Mouse (Mus musculus): ENCODE data around the gene Ecel1.

The Ecel1 gene

GRCm38 (mm10) chr1:87156199-87156587, at the start of gene Ecel1:
Gene Ecel1 (minus strand): TSS chr1:87156521.
- in situ Hi-C loops (cut with MboI, MseI), result no loop called here

- in situ Hi-C loops (cut with MboI, MseI), result no loop called here
Measured at GRCm38 (mm10) chr1:87205502-87205901, 49.2 kb upstream of the Ecel1 start.

DNA sequence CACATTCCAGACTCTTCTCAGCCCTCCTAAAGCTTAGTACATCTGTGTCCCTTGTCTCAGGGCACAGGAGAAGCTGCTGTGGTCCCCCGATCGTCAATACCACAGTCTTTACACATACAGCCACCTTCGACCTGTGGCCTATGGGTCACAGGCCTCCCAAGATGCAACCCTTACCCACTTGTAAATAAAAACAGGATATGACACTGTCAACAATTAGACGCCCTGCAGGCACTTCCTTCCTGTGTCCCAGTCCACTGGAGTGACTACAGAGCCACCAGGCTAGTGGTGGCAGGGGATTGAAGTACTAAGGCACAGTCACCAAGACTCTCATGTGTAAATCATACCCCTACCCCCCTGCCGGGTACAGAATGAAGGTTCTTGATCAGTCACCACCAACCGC, 48.7 kb upstream of the Ecel1 start:
- in situ Hi-C loops (cut with MboI, MseI), result no loop called here

- in situ Hi-C loops (cut with MboI, MseI), result no loop called here
Measured at GRCm38 (mm10) chr1:87204465-87204864, 48.1 kb upstream of the Ecel1 start, which contains the start of gene Chrng. Gene Chrng (plus strand): TSS chr1:87204657.

GRCm38 (mm10) chr1:87203779-87204178, 47.5 kb upstream of the Ecel1 start:
- in situ Hi-C loops (cut with MboI, MseI), result no loop called here

- in situ Hi-C loops (cut with MboI, MseI), result no loop called here
Measured at GRCm38 (mm10) chr1:87201848-87202247, 45.5 kb upstream of the Ecel1 start.

DNA sequence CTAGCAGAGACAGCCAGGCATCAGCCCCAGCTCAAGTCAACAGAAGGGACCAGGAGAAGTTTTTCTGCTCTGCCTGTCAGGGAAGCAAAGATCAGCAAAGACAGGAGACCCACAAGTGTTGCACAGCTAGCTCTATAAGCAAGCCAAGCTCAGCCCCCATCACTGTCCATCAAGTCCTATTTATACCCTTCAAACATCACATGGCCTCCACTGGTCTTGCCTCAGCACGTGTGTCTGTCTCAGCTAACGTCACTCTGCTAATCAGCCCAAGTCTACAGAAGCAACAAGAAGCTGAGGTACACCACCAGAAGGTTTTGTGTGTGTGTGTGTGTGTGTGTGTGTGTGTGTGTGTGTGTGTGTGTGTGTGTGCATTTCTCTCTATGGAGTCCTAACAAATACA, 44.5 kb upstream of the Ecel1 start:
- in situ Hi-C loops (cut with MboI, MseI), result no loop called here

DNA sequence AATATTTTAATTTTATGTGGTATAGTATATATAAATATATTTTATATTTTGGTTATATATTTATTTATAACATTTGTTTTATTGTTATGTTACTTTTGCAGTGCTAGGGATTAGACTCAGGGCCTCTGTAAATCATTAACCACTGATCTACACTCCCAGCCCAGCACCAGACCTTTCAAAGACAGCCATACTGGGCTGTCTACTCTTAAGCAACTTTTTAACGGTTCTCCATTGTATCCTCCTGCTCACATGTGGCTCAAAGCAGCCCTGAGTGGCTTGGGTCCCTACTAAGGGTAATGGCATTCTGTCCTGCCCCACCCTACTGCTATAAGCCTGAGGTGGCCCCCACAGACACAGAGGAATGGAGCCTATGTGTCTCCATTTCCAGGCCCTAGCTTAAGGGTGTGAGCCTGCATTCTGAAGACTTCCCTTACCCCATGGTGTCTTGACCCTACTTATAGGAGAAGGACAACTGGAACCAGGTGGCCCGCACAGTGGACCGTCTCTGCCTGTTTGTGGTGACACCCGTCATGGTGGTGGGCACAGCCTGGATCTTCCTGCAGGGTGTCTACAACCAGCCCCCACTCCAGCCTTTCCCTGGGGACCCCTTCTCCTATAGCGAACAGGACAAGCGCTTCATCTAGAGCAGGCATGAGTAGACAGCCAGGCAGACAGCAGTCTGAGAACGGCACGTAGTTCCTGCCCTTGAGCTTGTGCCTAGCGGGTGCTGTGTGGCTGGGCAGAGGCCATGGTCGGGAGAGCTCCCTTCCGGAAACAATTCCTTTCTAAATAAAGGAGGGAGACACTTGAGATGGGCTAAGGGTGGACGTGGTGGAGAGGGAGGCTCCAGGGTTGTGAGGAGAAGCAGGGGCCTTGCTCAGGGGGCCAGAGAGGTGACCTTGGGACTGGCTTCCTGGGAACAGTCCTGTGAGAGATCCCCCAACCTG, 42.1 kb upstream of the Ecel1 start:
- in situ Hi-C loops (cut with MboI, MseI), result no loop called here

GRCm38 (mm10) chr1:87197296-87197695, 41.0 kb upstream of the Ecel1 start:
- in situ Hi-C loops (cut with MboI, MseI), result no loop called here

DNA sequence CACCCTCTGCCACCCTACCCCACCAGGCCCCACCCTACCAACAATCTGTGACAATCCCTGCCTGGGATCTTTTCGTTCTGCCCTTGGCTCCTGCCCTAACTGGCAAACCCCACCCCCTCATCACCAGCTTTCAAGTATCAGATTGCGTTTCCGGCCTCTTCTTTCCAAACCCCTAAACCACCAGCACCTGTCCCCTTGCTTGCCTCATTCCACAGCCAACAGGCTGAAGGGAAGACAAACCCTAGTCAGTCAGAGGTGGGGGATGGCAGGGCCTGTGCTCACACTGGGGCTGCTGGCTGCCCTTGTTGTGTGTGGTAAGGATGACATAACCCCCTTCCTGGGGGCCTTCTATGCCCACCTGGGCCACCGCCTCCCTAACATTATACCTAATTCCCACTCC, 34.1 kb upstream of the Ecel1 start, which contains the start of gene Chrnd:
Gene Chrnd (plus strand): TSS at position 179 of the 400 bp plus-strand sequence.
- in situ Hi-C loops (cut with MboI, MseI), result no loop called here

DNA sequence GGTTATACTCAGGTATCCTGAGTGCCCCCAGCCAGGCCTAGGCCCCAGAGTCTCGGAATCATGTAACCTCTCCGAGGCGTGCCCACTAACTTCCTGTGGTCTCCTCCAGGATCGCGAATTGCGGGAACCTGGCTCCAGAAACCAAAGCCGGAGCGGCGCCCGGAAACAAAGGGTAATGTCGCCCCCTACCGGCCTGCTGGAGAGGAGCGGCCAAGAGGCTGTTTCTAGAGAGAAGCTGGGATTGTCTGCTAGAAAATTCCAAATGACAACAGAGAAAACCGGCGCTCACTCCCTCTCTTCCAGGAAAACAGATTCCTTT, 30.7 kb upstream of the Ecel1 start:
- in situ Hi-C loops (cut with MboI, MseI), result loop anchor here (5.0 kb wide), 1 partner anchor 85 kb away; the partner anchor contains the start of gene Alpi

GRCm38 (mm10) chr1:87186261-87187036, 30.1 kb upstream of the Ecel1 start:
- in situ Hi-C loops (cut with MboI, MseI), result loop anchor here (5.0 kb wide), 1 partner anchor 84 kb away; the partner anchor contains the start of gene Alpi

DNA sequence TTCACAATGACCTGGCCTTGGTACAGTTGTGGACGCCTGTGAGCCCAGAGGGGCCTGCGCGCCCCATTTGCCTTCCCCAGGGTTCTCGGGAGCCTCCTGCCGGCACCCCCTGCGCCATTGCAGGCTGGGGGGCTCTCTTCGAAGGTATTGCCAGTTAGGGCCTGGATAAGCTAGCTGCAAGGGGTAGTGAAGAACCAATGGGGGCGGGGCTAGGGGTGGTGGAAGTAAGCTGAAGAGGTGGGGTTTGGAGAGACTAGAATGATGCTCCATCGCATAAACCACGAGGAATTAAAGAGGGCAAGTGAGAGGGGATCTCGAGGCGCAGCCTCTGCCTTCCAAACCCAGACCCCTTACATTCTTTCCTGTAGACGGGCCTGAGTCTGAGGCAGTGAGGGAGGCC, 29.2 kb upstream of the Ecel1 start:
- in situ Hi-C loops (cut with MboI, MseI), result loop anchor here (5.0 kb wide), 1 partner anchor 83 kb away; the partner anchor contains the start of gene Alpi

- in situ Hi-C loops (cut with MboI, MseI), result loop anchor here (5.0 kb wide), 1 partner anchor 82 kb away; the partner anchor contains the start of gene Alpi
Measured at GRCm38 (mm10) chr1:87184751-87185139, 28.4 kb upstream of the Ecel1 start.

DNA sequence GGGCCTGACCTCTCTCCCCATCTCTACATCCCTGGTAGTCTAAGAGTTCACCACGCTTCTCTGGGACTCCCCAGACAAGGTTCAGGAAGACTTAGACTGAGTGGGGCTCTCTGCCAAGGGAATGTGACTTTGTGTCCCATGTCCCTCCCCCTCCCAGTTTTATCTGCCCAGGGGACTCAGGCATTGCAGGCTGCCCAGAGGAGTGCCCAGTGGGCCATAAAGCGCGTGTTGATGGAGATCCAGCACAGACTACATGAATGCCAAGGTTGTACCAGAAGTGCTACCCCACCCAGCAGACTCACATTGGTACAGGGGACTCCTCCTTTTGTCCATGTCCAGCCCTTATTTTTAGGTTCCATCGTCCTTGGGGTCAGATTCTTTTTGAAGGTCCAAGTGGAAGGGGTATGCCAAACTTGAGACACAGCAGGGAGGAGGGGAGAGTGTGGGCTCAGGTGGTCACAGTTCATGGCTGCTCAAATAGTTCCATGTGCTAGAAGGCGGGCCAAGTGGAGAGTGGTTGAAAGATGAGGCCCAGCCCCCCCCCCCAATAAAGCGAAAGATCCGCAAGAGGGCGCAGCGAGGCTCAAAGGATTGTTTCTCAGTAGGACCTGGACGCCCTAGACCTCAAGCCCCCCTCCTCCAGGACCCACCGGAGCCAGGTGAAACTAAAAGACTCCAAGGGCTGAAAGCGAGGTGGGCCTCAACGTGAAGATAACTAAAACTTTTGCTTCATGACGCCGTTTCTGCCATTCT, 27.9 kb upstream of the Ecel1 start:
- in situ Hi-C loops (cut with MboI, MseI), result no loop called here

GRCm38 (mm10) chr1:87183013-87183412, 26.7 kb upstream of the Ecel1 start, which contains the start of gene Prss56:
Gene Prss56 (plus strand): TSS chr1:87183313.
- in situ Hi-C loops (cut with MboI, MseI), result no loop called here

GRCm38 (mm10) chr1:87180896-87181295, 24.6 kb upstream of the Ecel1 start:
- in situ Hi-C loops (cut with MboI, MseI), result no loop called here

DNA sequence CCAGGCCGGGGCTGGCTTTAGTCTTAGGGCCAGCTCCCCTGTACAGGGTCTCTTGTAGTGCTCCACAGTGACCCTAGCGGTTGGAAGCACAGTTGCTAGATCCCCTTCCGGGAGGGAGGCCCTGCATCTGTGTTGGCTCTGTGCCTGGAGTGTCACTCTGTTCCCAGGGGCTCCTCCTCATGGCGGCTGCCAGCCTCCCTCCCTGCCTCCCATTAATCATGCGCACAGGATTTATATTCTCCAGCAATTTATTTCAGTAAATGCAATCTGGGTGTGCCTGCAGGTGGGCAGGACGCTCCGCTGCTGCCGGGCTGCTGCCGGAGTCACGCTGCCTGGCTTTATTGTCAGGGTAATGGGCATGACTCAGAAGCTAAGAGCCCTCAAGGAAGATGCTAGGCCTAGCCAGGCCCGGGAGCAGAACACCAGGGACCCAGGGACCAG, 19.6 kb upstream of the Ecel1 start:
- in situ Hi-C loops (cut with MboI, MseI), result no loop called here

- in situ Hi-C loops (cut with MboI, MseI), result no loop called here
Measured at GRCm38 (mm10) chr1:87174006-87174955, 18.0 kb upstream of the Ecel1 start.

GRCm38 (mm10) chr1:87172316-87172715, 16.0 kb upstream of the Ecel1 start:
- in situ Hi-C loops (cut with MboI, MseI), result no loop called here
